In the genomic region with DNA sequence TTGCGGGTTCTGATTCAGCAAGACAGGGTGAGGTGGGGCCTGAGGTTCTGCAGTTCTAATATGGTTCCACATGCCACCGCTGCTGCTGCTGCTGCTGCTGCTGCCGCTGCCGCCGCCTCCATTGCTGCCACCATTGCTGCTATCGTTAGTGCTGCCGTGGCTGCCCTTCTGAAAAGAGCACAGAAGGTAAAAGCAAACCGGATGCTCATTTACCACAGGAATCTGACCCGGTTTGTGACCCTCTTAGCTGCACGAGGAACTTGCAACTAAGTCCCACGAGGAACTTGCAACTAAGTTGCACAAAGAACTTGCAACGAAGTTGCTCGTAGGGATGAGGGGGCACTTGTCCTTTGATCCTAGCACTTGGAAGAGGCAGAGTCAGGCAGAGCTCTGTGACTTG, we compare ENCODE assay signal across 27 mouse cellular contexts. TPM values are rescaled to one million over a fixed set of nuclear protein-coding genes. Genes with fewer than 3 reads are reported as not detected.
A peak's percentile ranks its signal among the peaks of the same experiment; 100 is the strongest.
DNase-seq lines count a peak whose midpoint lies in the region; ATAC-seq lines count a peak whose summit lies in the region.
"Had no signal": no experiment of that assay in that cellular context is flagged by ENCODE, and none has a peak within 500 bp of the region (broad histone marks: within the 10 kb centered on the region; RNA-seq: fewer than 3 reads in every experiment).

No protein-coding gene starts in this region.

- no peak overlapping the region for H3K4me3 ChIP-seq in intestine, embryonic 15.5 days (replicated peaks)
- H3K4me3 ChIP-seq: embryonic facial prominence, embryonic 13.5 days; forebrain, embryonic 13.5 days; heart, embryonic 10.5 days; hindbrain, embryonic 13.5 days had no signal

- no peaks in the 10 kb centered on the region for H3K4me1 ChIP-seq in intestine, embryonic 15.5 days (replicated peaks)
- H3K4me1 ChIP-seq: embryonic facial prominence, embryonic 13.5 days; forebrain, embryonic 13.5 days; heart, embryonic 10.5 days; hindbrain, embryonic 13.5 days had no signal

- 82% methylated on average over 13 of the region's 13 CpGs for WGBS in intestine, embryonic 15.5 days

- no peak overlapping the region for H3K9ac ChIP-seq in intestine, embryonic 15.5 days
- H3K9ac ChIP-seq: embryonic facial prominence, embryonic 13.5 days; forebrain, embryonic 13.5 days; forebrain, postnatal 0 days; hindbrain, embryonic 13.5 days had no signal

- DNase-seq in testis, postnatal 14 days (ENCODE audit: low spot score): peak; percentile 49
- no peak for DNase-seq in testis, postnatal 10 days (ENCODE audit: low spot score)
- DNase-seq in 3134 (ENCODE audit: extremely low read depth, insufficient read length, low spot score): peak; percentile 21
- DNase-seq in naive thymus-derived CD4-positive, alpha-beta T cell, adult 2 months (ENCODE audit: low read depth): peak; percentile 32
- DNase-seq in embryo, embryonic 10.5 days (ENCODE audit: low spot score): no peak
- DNase-seq: adrenal gland, postnatal 10 days; cerebellum, adult 11 months; cerebellum, adult 8-10 months; cerebellum, postnatal 14 days; forebrain, postnatal 0 days; gastrocnemius, postnatal 14 days; heart, postnatal 10 days had no signal

- H3K36me3 ChIP-seq in intestine, embryonic 15.5 days: no peaks in the 10 kb centered on the region
- H3K36me3 ChIP-seq: embryonic facial prominence, embryonic 13.5 days; G1E; heart, embryonic 10.5 days; hindbrain, embryonic 13.5 days had no signal

- 0 out of 2 replicates have a peak, but pooled peaks have one; percentile 32 for ATAC-seq in common myeloid progenitor, adult 5-6 weeks (replicated peaks; ENCODE audit: low read depth, poor library complexity, severe bottlenecking)
- no peak for ATAC-seq in intestine, embryonic 15.5 days
- ATAC-seq: forebrain, embryonic 13.5 days; forebrain, postnatal 0 days; hindbrain, postnatal 0 days had no signal

- H3K4me2 ChIP-seq in intestine, embryonic 15.5 days (replicated peaks): no peak overlapping the region
- H3K4me2 ChIP-seq: embryonic facial prominence, embryonic 13.5 days; forebrain, embryonic 13.5 days; hindbrain, embryonic 13.5 days had no signal

- no peak overlapping the region for H3K27ac ChIP-seq in intestine, embryonic 15.5 days
- H3K27ac ChIP-seq: embryonic facial prominence, embryonic 13.5 days; forebrain, embryonic 13.5 days; heart, embryonic 10.5 days; hindbrain, embryonic 13.5 days; hindbrain, postnatal 0 days had no signal

- H3K9me3 ChIP-seq in intestine, embryonic 15.5 days: no peaks in the 10 kb centered on the region
- H3K9me3 ChIP-seq: G1E; heart, embryonic 10.5 days; hindbrain, embryonic 13.5 days had no signal

- no peaks in the 10 kb centered on the region for H3K27me3 ChIP-seq in intestine, embryonic 15.5 days (replicated peaks)
- H3K27me3 ChIP-seq: embryonic facial prominence, embryonic 13.5 days; forebrain, embryonic 13.5 days; hindbrain, embryonic 13.5 days had no signal

RNA-seq across cellular contexts. Expression of a gene that starts 40.3 kb away (rescaled TPM):
- 16.5 and 25.4 TPM in 2 replicates for total RNA-seq in common myeloid progenitor, adult 5-6 weeks (2017)
- 66.4 and 72.6 TPM in 2 replicates for polyA plus RNA-seq in intestine, embryonic 15.5 days (2015; fragmentation: Nextera tagmentation; extraction: Ambion mirVana)

RNA-seq across cellular contexts. Expression of a gene that starts 40.9 kb away (rescaled TPM):
- total RNA-seq in common myeloid progenitor, adult 5-6 weeks (2017): not detected in 2 replicates
- polyA plus RNA-seq in intestine, embryonic 15.5 days (2015; fragmentation: Nextera tagmentation; extraction: Ambion mirVana): not detected in 2 replicates
- total RNA-seq: adrenal gland, postnatal 10 days; adrenal gland, postnatal 4 days; forebrain, postnatal 0 days; G1E; gastrocnemius, adult 18-20 months; gastrocnemius, postnatal 14 days; heart, postnatal 10 days; hematopoietic stem cell, adult 5-6 weeks; hindbrain, postnatal 0 days had no signal
- polyA plus RNA-seq: brain, embryonic 14.5 days; cortical plate, adult 2 months; embryonic facial prominence, embryonic 13.5 days; forebrain, embryonic 13.5 days; forebrain, postnatal 0 days; G1E; gonadal fat pad, adult 2 months; heart, embryonic 10.5 days; heart, embryonic 14.5 days; hindbrain, postnatal 0 days had no signal

RNA-seq across cellular contexts. Expression of a gene that starts 45.5 kb away (rescaled TPM):
- total RNA-seq in common myeloid progenitor, adult 5-6 weeks (2017): 37.8 and 40.9 TPM in 2 replicates
- 66.0 and 72.3 TPM in 2 replicates for polyA plus RNA-seq in intestine, embryonic 15.5 days (2015; fragmentation: Nextera tagmentation; extraction: Ambion mirVana)

Comparison
In these comparisons a context has a peak if more than half of its experiments do, and no peak if none do; other contexts are left out.
1. DNase-seq: peak in testis, postnatal 14 days (single experiment), 3134 (single experiment) and naive thymus-derived CD4-positive, alpha-beta T cell, adult 2 months (single experiment); none in testis, postnatal 10 days (single experiment) and embryo, embryonic 10.5 days (single experiment).